Mouse (Mus musculus) midbrain, postnatal 0 days (tissue): ENCODE data around the gene Ttc21b. TPM values are rescaled to one million over a fixed set of nuclear protein-coding genes. Genes with fewer than 3 reads are reported as not detected.
"Not testable (repeated sequence)": the region's sequence is repeated elsewhere in the genome, so short reads cannot be mapped to it uniquely, and the experiment has no call there.

Source experiments
- ATAC-seq: fragments of 200-750 bp; cut with Nextera tagmentation; 2 replicates; pipeline ENCODE4 v1.8.0; 2017; ENCODE audit warnings: moderate number of reproducible peaks, mild to moderate bottlenecking, moderate TSS enrichment, moderate library complexity; ENCODE audit not compliant: low FRiP score
- DNase-seq: peaks from one replicate; pipeline ENCODE4 v3.0.0-alpha.2; 2015; ENCODE audit warnings: low spot score
- H3K27ac ChIP-seq: fragments of 300-500 bp; sonication (generic); 2 replicates; pipeline ENCODE4 v1.5.1; 2014; ENCODE audit warnings: low read depth, mild to moderate bottlenecking, low read length, mixed read lengths
- H3K27me3 ChIP-seq: fragments of 300-500 bp; sonication (generic); 2 replicates; pipeline ENCODE4 v1.6.1; 2014; ENCODE audit warnings: low read length, control low read depth, mixed read lengths; ENCODE audit not compliant: insufficient read depth
- H3K36me3 ChIP-seq: fragments of 300-500 bp; sonication (generic); 2 replicates; pipeline ENCODE4 v1.6.1; 2014; ENCODE audit warnings: low read length, control low read depth, mixed read lengths; ENCODE audit not compliant: insufficient read depth
- H3K4me1 ChIP-seq: fragments of 300-500 bp; sonication (generic); 2 replicates; pipeline ENCODE4 v1.6.1; 2014; ENCODE audit warnings: mild to moderate bottlenecking, control low read depth, antibody characterized with exemption, low read length, mixed read lengths; ENCODE audit not compliant: insufficient read depth
- H3K4me2 ChIP-seq: fragments of 300-500 bp; sonication (generic); 2 replicates; pipeline ENCODE4 v1.6.1; 2014; ENCODE audit warnings: low read depth, mild to moderate bottlenecking, low read length, mixed read lengths; ENCODE audit not compliant: poor library complexity, severe bottlenecking
- H3K4me3 ChIP-seq: fragments of 300-500 bp; sonication (generic); 2 replicates; pipeline ENCODE4 v1.5.1; 2014; ENCODE audit warnings: low read depth, mild to moderate bottlenecking, low read length, moderate library complexity
- H3K9ac ChIP-seq: fragments of 300-500 bp; sonication (generic); replicated peaks from 2 replicates; pipeline ENCODE4 v1.6.1; 2014; ENCODE audit warnings: mild to moderate bottlenecking, low read length, moderate library complexity, mixed read lengths; ENCODE audit not compliant: poor library complexity, severe bottlenecking
- H3K9me3 ChIP-seq: fragments of 300-500 bp; sonication (generic); 2 replicates; pipeline ENCODE4 v1.6.1; 2016; ENCODE audit warnings: low read length, control low read depth
- CTCF ChIP-seq: IDR thresholded peaks from 2 replicates; pipeline ENCODE4 v1.5.1; 2016; ENCODE audit warnings: antibody characterized with exemption, mild to moderate bottlenecking
- WGBS: fragments of 180-500 bp; shearing (Covaris S2); extraction: QIAGEN DNeasy Blood & Tissue Kit; methylation state at CpG from one replicate; pipeline ENCODE4 v1.1.7; 2014; 5-methylcytosine and 5-hydroxymethylcytosine counted together
- polyA plus RNA-seq: library from polyadenylated mRNA; unstranded; fragments of >200 nt; fragmentation: Nextera tagmentation; extraction: Ambion mirVana; gene quantifications from 2 replicates; pipeline ENCODE4 v1.2.1, GENCODE M21; 2015
- total RNA-seq: library from RNA; depleted of rRNA; stranded (reverse); fragments of >200 nt; gene quantifications from 2 replicates; pipeline ENCODE4 v1.2.3, GENCODE M21; 2014

Gene Ttc21b
- total and polyA plus RNA-seq, 2 experiments from 2014 or later: 5.7 to 9.8 TPM

DNA sequence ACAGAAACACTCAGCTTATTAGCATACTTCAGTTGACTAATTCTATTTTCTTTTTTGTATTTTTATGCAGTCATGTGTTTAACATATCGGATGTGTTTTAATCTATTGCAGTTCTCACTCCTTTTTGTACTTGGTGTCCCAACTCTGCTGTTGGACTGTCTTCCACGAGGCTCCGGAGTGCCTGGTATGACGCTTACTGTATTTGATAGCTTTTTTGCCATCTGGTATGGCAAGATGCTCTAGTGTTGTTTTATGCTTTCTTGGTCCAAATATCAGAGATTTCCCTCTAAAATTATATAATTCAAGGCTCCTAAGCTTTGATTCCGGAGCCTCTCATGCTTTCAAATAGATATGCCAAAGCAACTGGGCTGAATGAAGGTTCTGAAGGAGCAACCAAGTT lies 66.3 kb downstream of the Ttc21b start:
- Histone ChIP-seq H3K4me3 (no peak overlapping the region), H3K9ac (no peak overlapping the region), H3K4me2 (no peak overlapping the region), H3K4me1 (no peaks in the 10 kb centered on the region), H3K36me3 (peaks cover 12% of the 10 kb centered on the region; the same call in 1 of the 2 replicates), H3K27me3 (no peaks in the 10 kb centered on the region), H3K9me3 (no peaks in the 10 kb centered on the region), H3K27ac (no peak overlapping the region)
- ATAC-seq: no peak
- no peak for TF ChIP-seq CTCF
- whole genome bisulfite sequencing: 93% methylated on average over 5 of the region's 5 CpGs
- no peak for DNase-seq

DNA sequence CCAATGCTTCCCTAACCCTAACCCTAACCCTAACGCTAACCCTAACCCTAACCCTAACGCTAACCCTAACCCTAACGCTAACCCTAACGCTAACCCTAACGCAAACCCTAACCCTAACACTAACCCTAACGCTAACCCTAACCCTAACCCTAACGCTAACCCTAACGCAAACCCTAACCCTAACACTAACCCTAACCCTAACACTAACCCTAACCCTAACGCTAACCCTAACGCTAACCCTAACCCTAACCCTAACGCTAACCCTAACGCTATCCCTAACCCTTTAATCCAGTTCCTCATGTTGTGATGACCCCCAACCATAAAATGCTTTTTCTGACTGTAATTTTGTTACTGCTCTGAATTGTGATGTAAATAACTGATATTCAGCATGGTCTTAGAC lies 67.2 kb downstream of the Ttc21b start:
- not testable (repeated sequence) for H3K4me3 ChIP-seq, ATAC-seq, DNase-seq, H3K27ac ChIP-seq, H3K4me1 ChIP-seq, H3K27me3 ChIP-seq, H3K9me3 ChIP-seq, H3K4me2 ChIP-seq, H3K9ac ChIP-seq
- peaks cover 12% of the 10 kb centered on the region; the same call in 1 of the 2 replicates for H3K36me3 ChIP-seq
- 97% methylated on average over 12 of the region's 12 CpGs for WGBS

DNA sequence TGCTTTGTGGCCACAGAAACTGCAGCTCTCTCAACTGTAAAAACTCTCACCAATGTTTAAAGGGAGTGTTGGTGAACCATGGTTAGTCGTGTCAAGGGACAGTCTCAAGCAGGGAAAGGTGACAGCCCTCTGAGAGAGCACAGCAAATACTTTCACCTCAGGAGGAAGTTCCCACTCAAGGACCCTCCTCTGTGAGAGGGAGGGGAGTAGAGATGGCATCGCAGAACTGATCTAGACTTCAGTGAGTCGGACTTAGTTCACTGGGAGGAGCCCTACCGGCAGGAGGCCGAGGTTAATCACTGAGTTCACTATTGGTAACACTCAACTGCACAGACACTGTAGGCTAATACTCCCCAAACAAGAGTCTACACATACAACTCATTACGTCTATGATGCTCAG lies 68.9 kb downstream of the Ttc21b start:
- H3K27ac ChIP-seq: no peak overlapping the region
- no peak for TF ChIP-seq CTCF
- H3K27me3 ChIP-seq: no peaks in the 10 kb centered on the region
- no peak for DNase-seq
- no peak for ATAC-seq
- 62% methylated on average over 6 of the region's 6 CpGs for WGBS
- H3K36me3 ChIP-seq: peaks cover 12% of the 10 kb centered on the region; the same call in 1 of the 2 replicates
- no peak overlapping the region for H3K4me3 ChIP-seq
- H3K9me3 ChIP-seq: no peaks in the 10 kb centered on the region
- H3K9ac ChIP-seq: no peak overlapping the region
- no peak overlapping the region for H3K4me2 ChIP-seq
- H3K4me1 ChIP-seq: no peaks in the 10 kb centered on the region

DNA sequence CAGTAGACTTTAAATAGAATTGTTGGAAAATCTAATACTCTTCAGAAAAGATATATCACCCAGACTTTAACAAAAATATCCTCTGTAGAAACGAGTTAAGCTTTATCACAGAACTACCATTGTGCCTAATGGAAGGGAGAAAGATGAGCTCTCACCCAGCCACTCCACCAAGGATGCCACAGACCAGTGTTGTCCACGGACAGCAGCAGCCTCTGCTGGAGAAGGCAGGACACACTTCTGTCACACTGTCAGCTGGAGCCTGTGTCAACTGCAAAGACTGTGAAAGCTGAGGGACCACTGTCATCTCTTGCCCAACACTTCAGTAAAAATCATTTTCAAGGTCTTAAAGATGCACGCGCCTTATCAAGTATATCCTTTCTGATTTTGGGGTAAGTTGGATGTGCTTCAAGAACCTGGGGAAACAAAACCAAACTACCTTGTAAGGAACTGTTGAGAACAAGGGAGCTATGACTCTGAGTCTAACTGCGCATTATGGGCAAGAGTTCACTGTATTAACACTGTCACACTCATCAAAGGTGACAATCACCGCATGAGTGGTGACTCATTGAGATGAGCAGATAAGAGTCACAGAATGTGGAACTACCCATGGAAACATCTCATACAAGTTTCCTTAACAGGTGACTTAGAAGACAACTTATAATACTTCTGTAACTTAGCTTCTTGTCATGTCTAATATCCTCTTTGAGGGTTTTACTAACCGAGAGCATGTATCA lies 71.8 kb downstream of the Ttc21b start:
- Histone ChIP-seq H3K4me3 (no peak overlapping the region), H3K4me2 (no peak overlapping the region), H3K36me3 (peaks cover 6% of the 10 kb centered on the region; the same call in 1 of the 2 replicates), H3K27me3 (no peaks in the 10 kb centered on the region), H3K4me1 (no peaks in the 10 kb centered on the region), H3K9ac (no peak overlapping the region), H3K27ac (no peak overlapping the region), H3K9me3 (no peaks in the 10 kb centered on the region)
- peak; percentile 87 for TF ChIP-seq CTCF
- 80% methylated on average over 7 of the region's 7 CpGs for WGBS
- peak; percentile 83; the same call in 1 of the 2 replicates for ATAC-seq
- peak; percentile 82 for DNase-seq

DNA sequence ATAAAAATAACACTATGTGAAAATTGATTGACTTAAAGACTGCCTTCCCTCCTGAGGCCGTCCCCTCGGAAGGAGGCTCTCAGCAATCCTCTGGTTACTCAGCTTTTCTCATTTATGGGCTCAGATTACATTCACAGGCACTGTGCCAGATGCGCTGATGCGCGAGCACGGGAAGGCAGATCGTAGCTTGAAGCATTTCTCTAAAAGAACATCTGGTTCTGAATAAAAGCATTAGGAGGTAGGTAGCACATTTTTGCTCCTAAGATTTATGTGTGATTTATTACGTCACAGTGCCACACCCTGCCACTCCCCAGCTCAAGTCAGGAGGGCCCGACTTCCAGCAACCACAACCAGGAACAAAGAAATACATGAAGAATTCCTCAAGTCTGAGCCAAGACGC lies 76.1 kb downstream of the Ttc21b start:
- H3K27ac ChIP-seq: no peak overlapping the region
- no peak for TF ChIP-seq CTCF
- peak overlapping the region; percentile 39 for H3K4me2 ChIP-seq
- no peak for ATAC-seq
- H3K4me1 ChIP-seq: peaks cover 11% of the 10 kb centered on the region; the same call in 1 of the 2 replicates
- H3K36me3 ChIP-seq: no peaks in the 10 kb centered on the region
- no peaks in the 10 kb centered on the region for H3K27me3 ChIP-seq
- H3K9ac ChIP-seq: no peak overlapping the region
- peak; percentile 69 for DNase-seq
- H3K4me3 ChIP-seq: 0 out of 2 replicates have a peak overlapping the region, but pooled peaks have one; percentile 15
- 24% methylated on average over 10 of the region's 10 CpGs for WGBS
- H3K9me3 ChIP-seq: no peaks in the 10 kb centered on the region

DNA sequence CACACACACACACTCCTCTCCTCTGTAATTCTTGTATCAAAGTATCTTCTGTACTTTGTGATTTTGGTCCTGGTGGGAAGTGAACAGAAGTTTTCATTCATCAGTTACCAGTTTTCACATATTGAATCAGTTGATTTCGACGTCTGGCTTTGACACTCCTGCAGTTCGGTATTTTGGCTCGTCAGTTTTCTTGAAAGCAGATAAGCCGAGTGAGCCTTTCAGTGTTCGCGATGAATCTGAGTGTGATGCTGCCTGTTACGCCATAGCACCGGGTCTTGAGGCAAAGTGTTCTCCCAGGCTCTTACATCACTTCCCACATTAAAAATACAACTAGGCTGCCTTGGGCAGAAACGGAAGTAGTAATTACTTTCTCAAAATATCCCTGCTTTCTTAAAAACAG lies 76.6 kb downstream of the Ttc21b start:
- H3K4me3 ChIP-seq: 0 out of 2 replicates have a peak overlapping the region, but pooled peaks have one; percentile 4
- no peaks in the 10 kb centered on the region for H3K27me3 ChIP-seq
- ATAC-seq (no peak), DNase-seq (peak; percentile 50)
- H3K27ac ChIP-seq: 0 out of 2 replicates have a peak overlapping the region, but pooled peaks have one; percentile 12
- H3K4me2 ChIP-seq: peak overlapping the region; percentile 33
- no peak for TF ChIP-seq CTCF
- peaks cover 11% of the 10 kb centered on the region; the same call in 1 of the 2 replicates for H3K4me1 ChIP-seq
- no peak overlapping the region for H3K9ac ChIP-seq
- H3K9me3 ChIP-seq: no peaks in the 10 kb centered on the region
- 14% methylated on average over 10 of the region's 10 CpGs for whole genome bisulfite sequencing
- H3K36me3 ChIP-seq: no peaks in the 10 kb centered on the region
